Mouse (Mus musculus) urinary bladder, postnatal 25 days (tissue): ENCODE measurements around the gene Col23a1.
"Not testable (repeated sequence)": the region's sequence is repeated elsewhere in the genome, so short reads cannot be mapped to it uniquely, and the experiment has no call there.

Source experiments
- DNase-seq: peaks from one replicate; pipeline ENCODE4 v3.0.0; 2022; ENCODE audit warnings: low spot score

The Col23a1 gene

GRCm38 (mm10) chr11:51620084-51620483 lies 330.4 kb downstream of the Col23a1 start:
- no peak for DNase-seq

- DNase-seq: no peak
Observed at GRCm38 (mm10) chr11:51621776-51622175, 332.1 kb downstream of the Col23a1 start.

- DNase-seq: no peak
Observed at GRCm38 (mm10) chr11:51622971-51623491, 333.3 kb downstream of the Col23a1 start.

- no peak for DNase-seq
Observed at GRCm38 (mm10) chr11:51625187-51625820, 335.6 kb downstream of the Col23a1 start.

- DNase-seq: no peak
Observed at GRCm38 (mm10) chr11:51627425-51627824, 337.7 kb downstream of the Col23a1 start.

GRCm38 (mm10) chr11:51627907-51628306 lies 338.2 kb downstream of the Col23a1 start:
- DNase-seq: no peak

GRCm38 (mm10) chr11:51629651-51630314 lies 340.1 kb downstream of the Col23a1 start:
- DNase-seq: no peak

GRCm38 (mm10) chr11:51632130-51632753 lies 342.5 kb downstream of the Col23a1 start:
- DNase-seq: no peak

GRCm38 (mm10) chr11:51633200-51633599 lies 343.5 kb downstream of the Col23a1 start:
- DNase-seq: not testable (repeated sequence)
